Mouse (Mus musculus) ES-E14 (cell line): Measurements from ENCODE around the gene Tsen15.

Experiments used
- CHD2 ChIP-seq: IDR thresholded peaks from 2 replicates; pipeline ENCODE4 v1.6.1; 2014; ENCODE audit warnings: mild to moderate bottlenecking, low read depth, low read length, inconsistent platforms
- HCFC1 ChIP-seq: IDR thresholded peaks from 2 replicates; pipeline ENCODE4 v1.6.1; 2012; ENCODE audit warnings: low read length, inconsistent platforms, borderline replicate concordance; ENCODE audit not compliant: insufficient read depth
- MAFK ChIP-seq: IDR thresholded peaks from 2 replicates; pipeline ENCODE4 v1.6.1; 2014; ENCODE audit warnings: mild to moderate bottlenecking, low read depth, low read length, inconsistent platforms; ENCODE audit not compliant: insufficient read depth

DNA sequence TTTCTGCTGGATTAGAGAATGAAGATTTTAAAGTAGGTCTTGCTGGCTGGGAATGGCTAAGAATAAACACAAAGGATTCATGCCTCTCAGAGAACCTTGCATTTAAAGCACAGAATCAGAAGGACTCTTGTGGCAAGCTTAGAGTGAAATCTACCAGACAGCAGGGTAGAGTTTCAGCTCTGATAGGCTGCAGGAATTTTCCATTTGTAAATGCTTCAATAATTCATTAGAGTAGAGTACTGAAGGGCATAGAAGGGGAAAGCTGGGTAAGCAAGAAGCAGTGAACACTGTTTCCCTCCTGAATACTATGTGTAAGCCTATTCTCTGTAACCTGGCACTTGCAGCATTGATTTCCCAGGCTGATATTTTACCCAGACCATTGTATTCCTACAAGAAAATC is 2.8 kb upstream of the Tsen15 start:
- TF ChIP-seq CHD2: no peak
- no peak for TF ChIP-seq HCFC1
- TF ChIP-seq MAFK: no peak
